Mouse (Mus musculus) liver, embryonic 14.5 days (tissue): Measurements from ENCODE around the gene Tpo. TPM values are rescaled to one million over a fixed set of nuclear protein-coding genes. Genes with fewer than 3 reads are reported as not detected.

ENCODE experiments used
- ATAC-seq: fragments of 200-750 bp; cut with Nextera tagmentation; 2 replicates; pipeline ENCODE4 v1.8.0; 2017; ENCODE audit warnings: moderate number of reproducible peaks, mild to moderate bottlenecking, moderate library complexity; ENCODE audit not compliant: insufficient read depth
- DNase-seq, 3 experiments: peaks; one replicate each; pipeline ENCODE4 v3.0.0-alpha.2; 2012 to 2013; ENCODE audit warnings: low read depth in 3 of 3, low spot score in 3 of 3
- H3K27ac ChIP-seq: fragments of 300-500 bp; sonication (generic); 2 replicates; pipeline ENCODE4 v1.5.1; 2014; ENCODE audit warnings: moderate library complexity, mild to moderate bottlenecking, control low read depth, inconsistent platforms
- H3K27me3 ChIP-seq: fragments of 300-500 bp; sonication (generic); 2 replicates; pipeline ENCODE4 v1.6.1; 2014; ENCODE audit warnings: mild to moderate bottlenecking, low read length, moderate library complexity; ENCODE audit not compliant: control insufficient read depth, insufficient read depth
- H3K36me3 ChIP-seq: fragments of 300-500 bp; sonication (generic); replicated peaks from 2 replicates; pipeline ENCODE4 v1.6.1; 2014; ENCODE audit warnings: low read depth; ENCODE audit not compliant: control insufficient read depth, insufficient read depth
- H3K4me1 ChIP-seq, 2 experiments: fragments of 200-500 bp in 1 of 2; fragments of 300-500 bp in 1 of 2; sonication (generic) in 1 of 2; replicated peaks; 2 replicates each; pipeline ENCODE4 v1.6.1; 2012 to 2014; ENCODE audit warnings: antibody characterized with exemption in 1 of 2, inconsistent platforms in 1 of 2, low read length in 1 of 2; ENCODE audit not compliant: control insufficient read depth in 2 of 2, insufficient read depth in 2 of 2
- H3K4me2 ChIP-seq: fragments of 300-500 bp; sonication (generic); 2 replicates; pipeline ENCODE4 v1.6.1; 2014; ENCODE audit warnings: low read depth, mild to moderate bottlenecking, control low read depth, moderate library complexity
- H3K4me3 ChIP-seq, 2 experiments: fragments of 200-500 bp in 1 of 2; fragments of 300-500 bp in 1 of 2; sonication (generic) in 1 of 2; 2 replicates each; pipeline ENCODE4 v1.5.1; 2012 to 2014; ENCODE audit warnings: low read depth in 2 of 2, low read length in 2 of 2, mild to moderate bottlenecking in 2 of 2, control low read depth in 1 of 2, inconsistent platforms in 1 of 2, moderate library complexity in 1 of 2; ENCODE audit not compliant: insufficient read depth in 1 of 2
- H3K9ac ChIP-seq: fragments of 300-500 bp; sonication (generic); replicated peaks from 2 replicates; pipeline ENCODE4 v1.6.1; 2014; ENCODE audit warnings: mild to moderate bottlenecking, control low read depth, moderate library complexity
- H3K9me3 ChIP-seq: fragments of 300-500 bp; sonication (generic); 2 replicates; pipeline ENCODE4 v1.6.1; 2016; ENCODE audit warnings: low read length, mixed read lengths; ENCODE audit not compliant: control insufficient read depth
- CTCF ChIP-seq: IDR thresholded peaks from 2 replicates; pipeline ENCODE4 v1.5.1; 2016; ENCODE audit warnings: antibody characterized with exemption, low read depth, control low read depth
- EP300 ChIP-seq: IDR thresholded peaks from 2 replicates; pipeline ENCODE4 v1.6.1; 2016; ENCODE audit warnings: antibody characterized with exemption, low read depth
- WGBS: fragments of 180-500 bp; shearing (Covaris S2); extraction: QIAGEN DNeasy Blood & Tissue Kit; methylation state at CpG from one replicate; pipeline ENCODE4 v1.1.7; 2014; ENCODE audit not compliant: insufficient replicate concordance; 5-methylcytosine and 5-hydroxymethylcytosine counted together
- polyA plus RNA-seq, 2 experiments: library from polyadenylated mRNA; depleted of rRNA in 1 of 2; stranded (reverse) in 1 of 2; unstranded in 1 of 2; fragments of >200 nt; fragmentation: Nextera tagmentation in 1 of 2; extraction: Ambion mirVana in 1 of 2; gene quantifications; 2 replicates each; pipeline versions ENCODE4 v1.2.1 to v1.2.3; 2012 to 2014

Gene Tpo
- not detected in 2 replicates for polyA plus RNA-seq (2012; rRNA removed)
- polyA plus RNA-seq (2014; fragmentation: Nextera tagmentation; extraction: Ambion mirVana): not detected in 2 replicates

- 61% methylated on average over 4 of the region's 4 CpGs for WGBS
- DNase-seq (no peak), ATAC-seq (no peak)
- no peak within 1 kb of the TSS for H3K4me3 ChIP-seq
- no peak within 1 kb of the TSS for H3K9ac ChIP-seq
- H3K4me2 ChIP-seq: no peak within 1 kb of the TSS
- TF ChIP-seq CTCF (no peak), EP300 (no peak)
- H3K9me3 ChIP-seq: no peaks in the 10 kb centered on the region
- no peaks in the 10 kb centered on the region for H3K36me3 ChIP-seq
- H3K27me3 ChIP-seq: no peaks in the 10 kb centered on the region
- no peaks in the 10 kb centered on the region for H3K4me1 ChIP-seq
- no peak within 1 kb of the TSS for H3K27ac ChIP-seq
Observed at GRCm38 (mm10) chr12:30132524-30132923, at the start of gene Tpo. Tpo (minus strand) TSS chr12:30132624.

- Histone ChIP-seq H3K9me3 (no peaks in the 10 kb centered on the region), H3K27me3 (no peaks in the 10 kb centered on the region), H3K4me3 (no peak overlapping the region), H3K27ac (no peak overlapping the region), H3K4me1 (no peaks in the 10 kb centered on the region), H3K4me2 (no peak overlapping the region), H3K9ac (no peak overlapping the region), H3K36me3 (no peaks in the 10 kb centered on the region)
- ATAC-seq (no peak), DNase-seq (no peak)
- 39% methylated on average over 3 of the region's 3 CpGs for WGBS
- TF ChIP-seq EP300: no peak
- no peak for TF ChIP-seq CTCF
Observed at GRCm38 (mm10) chr12:30181721-30182120, 49.3 kb upstream of the Tpo start.

- WGBS: 40% methylated on average over 1 of the region's 1 CpGs
Observed at GRCm38 (mm10) chr12:30179623-30180022, 47.2 kb upstream of the Tpo start.

GRCm38 (mm10) chr12:30177966-30178365 lies 45.5 kb upstream of the Tpo start:
- no peaks in the 10 kb centered on the region for H3K36me3 ChIP-seq
- H3K9me3 ChIP-seq: no peaks in the 10 kb centered on the region
- no peak overlapping the region for H3K4me2 ChIP-seq
- ATAC-seq (no peak), DNase-seq (no peak)
- H3K27ac ChIP-seq: no peak overlapping the region
- no peaks in the 10 kb centered on the region for H3K4me1 ChIP-seq
- TF ChIP-seq EP300: no peak
- TF ChIP-seq CTCF: no peak
- no peak overlapping the region for H3K4me3 ChIP-seq
- 66% methylated on average over 6 of the region's 6 CpGs for WGBS
- no peak overlapping the region for H3K9ac ChIP-seq
- no peaks in the 10 kb centered on the region for H3K27me3 ChIP-seq

More at GRCm38 (mm10) chr12:30179623-30180022, 47.2 kb upstream of the Tpo start:
- no peak overlapping the region for H3K9ac ChIP-seq
- no peak overlapping the region for H3K4me2 ChIP-seq
- H3K27ac ChIP-seq: no peak overlapping the region
- H3K36me3 ChIP-seq: no peaks in the 10 kb centered on the region
- no peak for TF ChIP-seq EP300
- no peak for TF ChIP-seq CTCF
- H3K4me3 ChIP-seq: no peak overlapping the region
- no peak for DNase-seq
- ATAC-seq: no peak
- no peaks in the 10 kb centered on the region for H3K4me1 ChIP-seq
- H3K9me3 ChIP-seq: no peaks in the 10 kb centered on the region
- no peaks in the 10 kb centered on the region for H3K27me3 ChIP-seq

- Histone ChIP-seq H3K4me2 (no peak overlapping the region), H3K27me3 (no peaks in the 10 kb centered on the region), H3K36me3 (no peaks in the 10 kb centered on the region), H3K9ac (no peak overlapping the region), H3K4me1 (no peaks in the 10 kb centered on the region), H3K4me3 (no peak overlapping the region), H3K9me3 (no peaks in the 10 kb centered on the region), H3K27ac (no peak overlapping the region)
- 77% methylated on average over 2 of the region's 2 CpGs for WGBS
- TF ChIP-seq EP300 (no peak), CTCF (no peak)
- DNase-seq (no peak), ATAC-seq (no peak)
Observed at GRCm38 (mm10) chr12:30177529-30177928, 45.1 kb upstream of the Tpo start.
